In genomic region chr11:54006901-54007300, GRCm38 (mm10) we compare ENCODE assay signal across 10 mouse cellular contexts. TPM values are rescaled to one million over a fixed set of nuclear protein-coding genes. Genes with fewer than 3 reads are reported as not detected.
DNase-seq lines count a peak whose midpoint lies in the region; ATAC-seq and TF ChIP-seq lines count a peak whose summit lies in the region.
"Had no signal": no experiment of that assay in that cellular context is flagged by ENCODE, and none has a peak within 500 bp of the region (broad histone marks: within the 10 kb centered on the region; RNA-seq: fewer than 3 reads in every experiment).

No protein-coding gene starts in this region.

- intact Hi-C loops in gastrocnemius, postnatal 36 days (cut with DNase I) = no loop called here

- H3K9me3 ChIP-seq in hindbrain, postnatal 0 days (ENCODE audit: low read length) = no peaks in the 10 kb centered on the region
- no peaks in the 10 kb centered on the region for H3K9me3 ChIP-seq in hindbrain, embryonic 11.5 days (ENCODE audit: control insufficient read depth, low read length)
- no peaks in the 10 kb centered on the region for H3K9me3 ChIP-seq in limb, embryonic 10.5 days (replicated peaks)
- H3K9me3 ChIP-seq: midbrain, embryonic 13.5 days had no signal

- H3K9ac ChIP-seq in hindbrain, postnatal 0 days (replicated peaks; ENCODE audit: low read length) = no peak overlapping the region
- no peak overlapping the region for H3K9ac ChIP-seq in hindbrain, embryonic 11.5 days (ENCODE audit: low read depth, low read length)
- H3K9ac ChIP-seq: midbrain, embryonic 13.5 days had no signal

- WGBS in hindbrain, postnatal 0 days = 51% methylated on average over 4 of the region's 4 CpGs
- 86% methylated on average over 4 of the region's 4 CpGs for WGBS in hindbrain, embryonic 11.5 days
- 71% methylated on average over 4 of the region's 4 CpGs for WGBS in limb, embryonic 10.5 days

- no peaks in the 10 kb centered on the region for H3K27me3 ChIP-seq in hindbrain, postnatal 0 days (ENCODE audit: insufficient read depth, low read length)
- no peaks in the 10 kb centered on the region for H3K27me3 ChIP-seq in hindbrain, embryonic 11.5 days (ENCODE audit: control insufficient read depth, insufficient read depth, low read length)
- no peaks in the 10 kb centered on the region for H3K27me3 ChIP-seq in limb, embryonic 10.5 days (ENCODE audit: low read depth, poor library complexity, severe bottlenecking)
- H3K27me3 ChIP-seq: midbrain, embryonic 13.5 days had no signal

- no peaks in the 10 kb centered on the region for H3K4me1 ChIP-seq in hindbrain, postnatal 0 days (ENCODE audit: insufficient read depth, low read length)
- no peaks in the 10 kb centered on the region for H3K4me1 ChIP-seq in hindbrain, embryonic 11.5 days (replicated peaks; ENCODE audit: control insufficient read depth, insufficient read depth, low read length)
- peaks cover 23% of the 10 kb centered on the region for H3K4me1 ChIP-seq in limb, embryonic 10.5 days
- H3K4me1 ChIP-seq: midbrain, embryonic 13.5 days had no signal

- TF ChIP-seq CTCF in hindbrain, postnatal 0 days (IDR thresholded peaks at IDR 0.05; ENCODE audit: low read depth) = no peak

- H3K4me2 ChIP-seq in hindbrain, postnatal 0 days (ENCODE audit: low read depth, low read length) = no peak overlapping the region
- no peak overlapping the region for H3K4me2 ChIP-seq in hindbrain, embryonic 11.5 days (replicated peaks; ENCODE audit: low read depth, low read length)
- H3K4me2 ChIP-seq: midbrain, embryonic 13.5 days had no signal

- peak; percentile 59 for DNase-seq in hindbrain, postnatal 0 days (ENCODE audit: low spot score)
- DNase-seq in hindbrain, embryonic 11.5 days (ENCODE audit: low spot score) = no peak
- DNase-seq in brain, adult 2 months (ENCODE audit: low read depth, low spot score) = peak; percentile 81
- peak; percentile 62 to 64 for DNase-seq in gastrocnemius, postnatal 36 days
- DNase-seq in limb, embryonic 10.5 days (ENCODE audit: low spot score) = no peak
- DNase-seq in layer of hippocampus, adult 18-20 months (ENCODE audit: low spot score in 2 of 2) = no peak
- DNase-seq in urinary bladder, postnatal 10 days (ENCODE audit: low spot score) = no peak
- DNase-seq in retina, embryonic 14.5 days (ENCODE audit: low spot score) = no peak
- DNase-seq: layer of hippocampus, postnatal 36 days had no signal

- no peak overlapping the region for H3K4me3 ChIP-seq in hindbrain, postnatal 0 days (ENCODE audit: low read length)
- no peak overlapping the region for H3K4me3 ChIP-seq in hindbrain, embryonic 11.5 days (ENCODE audit: low read depth, low read length)
- H3K4me3 ChIP-seq in limb, embryonic 10.5 days = no peak overlapping the region
- H3K4me3 ChIP-seq: midbrain, embryonic 13.5 days had no signal

- no peak for ATAC-seq in hindbrain, postnatal 0 days
- ATAC-seq in hindbrain, embryonic 11.5 days (ENCODE audit: low FRiP score) = no peak
- ATAC-seq: midbrain, embryonic 13.5 days had no signal

- no peak overlapping the region for H3K27ac ChIP-seq in hindbrain, postnatal 0 days
- no peak overlapping the region for H3K27ac ChIP-seq in hindbrain, embryonic 11.5 days (ENCODE audit: low read depth, low read length)
- peak overlapping the region; percentile 37; the same call in 1 of the 2 replicates for H3K27ac ChIP-seq in limb, embryonic 10.5 days
- H3K27ac ChIP-seq: midbrain, embryonic 13.5 days had no signal

- H3K36me3 ChIP-seq in hindbrain, postnatal 0 days (ENCODE audit: insufficient read depth, low read length) = no peaks in the 10 kb centered on the region
- no peaks in the 10 kb centered on the region for H3K36me3 ChIP-seq in hindbrain, embryonic 11.5 days (ENCODE audit: control insufficient read depth, insufficient read depth, low read length)
- H3K36me3 ChIP-seq in limb, embryonic 10.5 days = no peaks in the 10 kb centered on the region
- H3K36me3 ChIP-seq: midbrain, embryonic 13.5 days had no signal

RNA-seq across cellular contexts. Expression of gene Slc22a4, which starts 21.0 kb away (rescaled TPM):
- 7.2 and 14.6 TPM in 2 replicates for total RNA-seq in hindbrain, postnatal 0 days (2014; rRNA removed)
- polyA plus RNA-seq in hindbrain, postnatal 0 days (2015; fragmentation: Nextera tagmentation; extraction: Ambion mirVana) = 7.2 and 8.8 TPM in 2 replicates
- polyA plus RNA-seq in hindbrain, embryonic 11.5 days (2014; fragmentation: Nextera tagmentation; extraction: Ambion mirVana) = 1.2 and 1.6 TPM in 2 replicates
- total RNA-seq in gastrocnemius, postnatal 36 days (2021) = 1 to 10 TPM; 2.1 to 2.8 TPM
- polyA plus RNA-seq in limb, embryonic 10.5 days (2016; fragmentation: Nextera tagmentation; extraction: Ambion mirVana) = 1.1 TPM in 2 replicates
- 1 to 10 TPM; 6.1 to 6.7 TPM for total RNA-seq in layer of hippocampus, adult 18-20 months (2021)

RNA-seq across cellular contexts. Expression of gene Slc22a21, which starts 26.8 kb away (rescaled TPM):
- total RNA-seq in hindbrain, postnatal 0 days (2014; rRNA removed) = 6.6 and 7.2 TPM in 2 replicates
- polyA plus RNA-seq in hindbrain, postnatal 0 days (2015; fragmentation: Nextera tagmentation; extraction: Ambion mirVana) = 6.2 and 6.3 TPM in 2 replicates
- 2.4 and 2.6 TPM in 2 replicates for polyA plus RNA-seq in hindbrain, embryonic 11.5 days (2014; fragmentation: Nextera tagmentation; extraction: Ambion mirVana)
- total RNA-seq in gastrocnemius, postnatal 36 days (2021) = under 1 TPM; 0.67 to 0.99 TPM
- polyA plus RNA-seq in limb, embryonic 10.5 days (2016; fragmentation: Nextera tagmentation; extraction: Ambion mirVana) = 2.4 and 2.8 TPM in 2 replicates
- 1 to 10 TPM; 1.0 to 1.3 TPM for total RNA-seq in layer of hippocampus, adult 18-20 months (2021)

Comparison
In these comparisons a context has a peak if more than half of its experiments do, and no peak if none do; other contexts are left out.
1. DNase-seq: peak in hindbrain, postnatal 0 days (single experiment), brain, adult 2 months (single experiment) and gastrocnemius, postnatal 36 days (2 of 2); none in hindbrain, embryonic 11.5 days (single experiment), limb, embryonic 10.5 days (single experiment), layer of hippocampus, adult 18-20 months (0 of 2), urinary bladder, postnatal 10 days (single experiment) and retina, embryonic 14.5 days (single experiment).